Mouse (Mus musculus) heart, embryonic 12.5 days (tissue): Measurements from ENCODE around the gene Stt3b. TPM values are rescaled to one million over a fixed set of nuclear protein-coding genes. Genes with fewer than 3 reads are reported as not detected.
"Not testable (repeated sequence)": the region's sequence is repeated elsewhere in the genome, so short reads cannot be mapped to it uniquely, and the experiment has no call there.

Experiments used
- ATAC-seq: fragments of 200-750 bp; cut with Nextera tagmentation; 2 replicates; pipeline ENCODE4 v1.8.0; 2017; ENCODE audit warnings: moderate TSS enrichment, moderate library complexity; ENCODE audit not compliant: insufficient number of reproducible peaks, low FRiP score
- H3K27ac ChIP-seq: fragments of 300-500 bp; sonication (generic); 2 replicates; pipeline ENCODE4 v1.5.1; 2016; ENCODE audit warnings: mild to moderate bottlenecking, moderate library complexity; ENCODE audit not compliant: poor library complexity, severe bottlenecking
- H3K27me3 ChIP-seq: fragments of 300-500 bp; sonication (generic); replicated peaks from 2 replicates; pipeline ENCODE4 v1.6.1; 2016; ENCODE audit warnings: mild to moderate bottlenecking, moderate library complexity
- H3K36me3 ChIP-seq: fragments of 300-500 bp; sonication (generic); 2 replicates; pipeline ENCODE4 v1.6.1; 2016; ENCODE audit warnings: mild to moderate bottlenecking, moderate library complexity
- H3K4me1 ChIP-seq: fragments of 300-500 bp; sonication (generic); replicated peaks from 2 replicates; pipeline ENCODE4 v1.6.1; 2016; ENCODE audit warnings: mild to moderate bottlenecking
- H3K4me2 ChIP-seq: fragments of 300-500 bp; sonication (generic); 2 replicates; pipeline ENCODE4 v1.6.1; 2016; ENCODE audit warnings: mild to moderate bottlenecking, moderate library complexity
- H3K4me3 ChIP-seq: fragments of 300-500 bp; sonication (generic); 2 replicates; pipeline ENCODE4 v1.5.1; 2016; ENCODE audit warnings: mild to moderate bottlenecking
- H3K9ac ChIP-seq: fragments of 300-500 bp; sonication (generic); 2 replicates; pipeline ENCODE4 v1.6.1; 2016; ENCODE audit warnings: mild to moderate bottlenecking, moderate library complexity
- H3K9me3 ChIP-seq: fragments of 300-500 bp; sonication (generic); replicated peaks from 2 replicates; pipeline ENCODE4 v1.6.1; 2016; ENCODE audit warnings: mild to moderate bottlenecking, moderate library complexity
- WGBS: fragments of 180-500 bp; shearing (Covaris S2); methylation state at CpG from one replicate; pipeline ENCODE4 v1.1.7; 2016; 5-methylcytosine and 5-hydroxymethylcytosine counted together
- polyA plus RNA-seq: library from polyadenylated mRNA; unstranded; fragments of >200 nt; fragmentation: Nextera tagmentation; extraction: Ambion mirVana; gene quantifications from 2 replicates; pipeline ENCODE4 v1.2.1, GENCODE M21; 2016

Stt3b gene
- polyA plus RNA-seq, 1 experiment from 2014 or later = 121 TPM

GRCm38 (mm10) chr9:115301002-115301579 lies 9.1 kb downstream of the Stt3b start:
- peak; percentile 33; the same call in 1 of the 2 replicates for ATAC-seq
- Histone ChIP-seq H3K9ac (no peak overlapping the region), H3K4me1 (peaks cover 59% of the 10 kb centered on the region), H3K36me3 (no peaks in the 10 kb centered on the region), H3K9me3 (no peaks in the 10 kb centered on the region), H3K27me3 (no peaks in the 10 kb centered on the region), H3K27ac (0 out of 2 replicates have a peak overlapping the region, but pooled peaks have one; percentile 1), H3K4me3 (no peak overlapping the region), H3K4me2 (no peak overlapping the region)
- WGBS = 88% methylated on average over 6 of the region's 6 CpGs

- no peak for ATAC-seq
- Histone ChIP-seq H3K9me3 (no peaks in the 10 kb centered on the region), H3K36me3 (no peaks in the 10 kb centered on the region), H3K4me3 (no peak overlapping the region), H3K9ac (no peak overlapping the region), H3K4me2 (no peak overlapping the region), H3K27ac (no peak overlapping the region), H3K27me3 (no peaks in the 10 kb centered on the region), H3K4me1 (peaks cover 54% of the 10 kb centered on the region)
- 73% methylated on average over 7 of the region's 7 CpGs for WGBS
These were observed 13.5 kb downstream of the Stt3b start for GRCm38 (mm10) chr9:115296738-115297137.

DNA sequence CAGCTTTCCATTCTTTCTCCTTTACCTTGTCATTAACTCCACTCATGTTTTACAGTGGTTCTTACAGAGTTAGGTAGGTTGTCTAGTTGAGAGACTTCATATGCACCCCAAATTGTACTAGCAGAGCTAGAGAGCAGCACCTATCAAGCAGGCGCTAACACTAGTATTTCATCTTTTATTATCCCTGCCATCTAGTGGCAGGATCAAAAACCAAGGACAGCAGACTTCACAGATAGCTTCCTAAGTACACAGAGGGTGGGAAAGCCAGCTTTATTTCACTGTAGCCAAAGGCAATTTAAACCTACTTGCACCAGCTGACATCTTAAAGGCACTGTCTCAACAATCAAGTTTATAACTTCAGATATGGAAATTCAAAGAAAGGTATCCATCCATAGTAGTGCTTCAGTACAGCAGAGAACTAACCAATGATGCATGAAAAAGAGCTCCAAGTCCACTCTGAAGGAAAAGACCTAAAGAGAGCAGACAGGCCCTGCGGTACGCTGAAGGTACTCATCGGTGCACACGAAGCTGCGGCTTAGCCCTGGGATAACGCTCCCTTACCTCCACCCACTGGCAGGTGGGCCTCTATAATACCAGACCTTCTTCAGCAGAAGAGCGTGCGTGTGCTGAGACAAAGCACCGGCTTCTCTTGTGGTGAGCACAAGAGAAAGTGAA lies 16.2 kb downstream of the Stt3b start:
- Histone ChIP-seq H3K4me2 (no peak overlapping the region), H3K4me1 (peaks cover 59% of the 10 kb centered on the region), H3K36me3 (no peaks in the 10 kb centered on the region), H3K27ac (no peak overlapping the region), H3K9me3 (no peaks in the 10 kb centered on the region), H3K27me3 (no peaks in the 10 kb centered on the region), H3K9ac (no peak overlapping the region), H3K4me3 (no peak overlapping the region)
- 80% methylated on average over 10 of the region's 10 CpGs for WGBS
- no peak for ATAC-seq

GRCm38 (mm10) chr9:115287774-115288434 lies 22.3 kb downstream of the Stt3b start:
- ATAC-seq = no peak
- no peaks in the 10 kb centered on the region for H3K9me3 ChIP-seq
- H3K4me3 ChIP-seq = no peak overlapping the region
- H3K36me3 ChIP-seq = no peaks in the 10 kb centered on the region
- 88% methylated on average over 6 of the region's 6 CpGs for WGBS
- no peak overlapping the region for H3K9ac ChIP-seq
- peaks cover 59% of the 10 kb centered on the region for H3K4me1 ChIP-seq
- no peak overlapping the region for H3K27ac ChIP-seq
- no peak overlapping the region for H3K4me2 ChIP-seq
- H3K27me3 ChIP-seq = no peaks in the 10 kb centered on the region

- no peak for ATAC-seq
- Histone ChIP-seq H3K36me3 (peaks cover 9% of the 10 kb centered on the region), H3K9me3 (no peaks in the 10 kb centered on the region), H3K27me3 (no peaks in the 10 kb centered on the region), H3K4me3 (no peak overlapping the region), H3K9ac (no peak overlapping the region), H3K4me1 (peaks cover 31% of the 10 kb centered on the region), H3K27ac (no peak overlapping the region), H3K4me2 (no peak overlapping the region)
- 85% methylated on average over 4 of the region's 4 CpGs for WGBS
These were observed 25.8 kb downstream of the Stt3b start for GRCm38 (mm10) chr9:115284385-115284784.

DNA sequence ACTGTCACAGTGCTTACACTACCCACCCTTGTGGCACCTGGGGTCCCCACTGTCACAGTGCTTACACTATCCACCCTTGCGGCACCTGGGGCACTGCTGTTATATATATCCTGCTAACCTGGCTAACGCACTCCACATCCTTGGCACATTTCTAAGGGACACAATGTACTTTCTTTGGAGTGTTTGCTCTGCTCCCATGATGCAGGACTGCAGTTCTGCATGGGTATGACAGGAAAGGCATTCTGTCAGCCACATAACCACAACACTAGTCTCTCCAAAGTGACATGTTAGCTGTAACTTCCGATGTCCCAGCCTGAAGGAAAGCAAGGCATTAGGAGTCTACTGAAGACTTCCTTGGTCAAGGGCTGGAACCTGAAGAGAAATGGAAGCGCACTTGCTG lies 26.8 kb downstream of the Stt3b start:
- Histone ChIP-seq H3K36me3 (peaks cover 18% of the 10 kb centered on the region), H3K9ac (no peak overlapping the region), H3K9me3 (no peaks in the 10 kb centered on the region), H3K27ac (no peak overlapping the region), H3K27me3 (no peaks in the 10 kb centered on the region), H3K4me2 (no peak overlapping the region), H3K4me1 (peaks cover 26% of the 10 kb centered on the region), H3K4me3 (no peak overlapping the region)
- whole genome bisulfite sequencing = 89% methylated on average over 4 of the region's 4 CpGs
- no peak for ATAC-seq

- WGBS = 92% methylated on average over 1 of the region's 1 CpGs
- Histone ChIP-seq H3K4me2 (no peak overlapping the region), H3K27ac (no peak overlapping the region), H3K4me3 (no peak overlapping the region), H3K9me3 (no peaks in the 10 kb centered on the region), H3K9ac (no peak overlapping the region), H3K36me3 (peaks cover 48% of the 10 kb centered on the region), H3K4me1 (peaks cover 5% of the 10 kb centered on the region; the same call in 1 of the 2 replicates), H3K27me3 (no peaks in the 10 kb centered on the region)
- ATAC-seq = no peak
These were observed 31.6 kb downstream of the Stt3b start for GRCm38 (mm10) chr9:115278641-115279040.

DNA sequence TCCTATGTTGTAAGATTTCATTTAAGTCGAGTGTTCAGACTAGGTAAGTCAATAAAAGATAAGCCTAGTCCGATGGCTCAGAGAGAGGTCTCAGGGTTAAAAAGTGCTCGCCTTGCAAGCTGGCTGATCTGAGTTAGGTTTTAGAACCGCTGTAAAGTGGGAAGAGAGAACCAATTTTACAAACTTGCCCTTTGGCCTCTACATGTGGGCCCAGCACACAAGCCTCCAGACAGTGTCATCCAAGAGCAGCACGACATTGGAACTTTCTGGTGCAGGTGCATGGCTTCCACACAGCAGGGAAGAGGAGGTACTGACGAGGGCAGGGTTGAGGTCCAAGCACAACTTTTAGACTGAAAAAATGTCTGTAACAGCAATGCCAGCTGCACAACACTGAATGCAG lies 35.4 kb downstream of the Stt3b start:
- Histone ChIP-seq H3K27ac (no peak overlapping the region), H3K9me3 (no peaks in the 10 kb centered on the region), H3K36me3 (peaks cover 57% of the 10 kb centered on the region), H3K4me1 (no peaks in the 10 kb centered on the region), H3K9ac (no peak overlapping the region), H3K4me2 (no peak overlapping the region), H3K4me3 (no peak overlapping the region), H3K27me3 (no peaks in the 10 kb centered on the region)
- ATAC-seq = no peak
- 88% methylated on average over 6 of the region's 6 CpGs for WGBS

- H3K4me3 ChIP-seq = no peak overlapping the region
- no peaks in the 10 kb centered on the region for H3K4me1 ChIP-seq
- no peak for ATAC-seq
- no peaks in the 10 kb centered on the region for H3K9me3 ChIP-seq
- WGBS = 95% methylated on average over 7 of the region's 7 CpGs
- no peak overlapping the region for H3K27ac ChIP-seq
- H3K9ac ChIP-seq = no peak overlapping the region
- H3K36me3 ChIP-seq = peaks cover 42% of the 10 kb centered on the region
- H3K4me2 ChIP-seq = no peak overlapping the region
- no peaks in the 10 kb centered on the region for H3K27me3 ChIP-seq
These were observed 37.0 kb downstream of the Stt3b start for GRCm38 (mm10) chr9:115273095-115273649.

- H3K4me1 ChIP-seq, H3K27ac ChIP-seq, H3K4me2 ChIP-seq, H3K27me3 ChIP-seq, H3K9ac ChIP-seq, H3K9me3 ChIP-seq, H3K4me3 ChIP-seq, ATAC-seq: not testable (repeated sequence)
- peaks cover 36% of the 10 kb centered on the region for H3K36me3 ChIP-seq
- 90% methylated on average over 5 of the region's 5 CpGs for WGBS
These were observed 37.8 kb downstream of the Stt3b start for GRCm38 (mm10) chr9:115272451-115272850.

DNA sequence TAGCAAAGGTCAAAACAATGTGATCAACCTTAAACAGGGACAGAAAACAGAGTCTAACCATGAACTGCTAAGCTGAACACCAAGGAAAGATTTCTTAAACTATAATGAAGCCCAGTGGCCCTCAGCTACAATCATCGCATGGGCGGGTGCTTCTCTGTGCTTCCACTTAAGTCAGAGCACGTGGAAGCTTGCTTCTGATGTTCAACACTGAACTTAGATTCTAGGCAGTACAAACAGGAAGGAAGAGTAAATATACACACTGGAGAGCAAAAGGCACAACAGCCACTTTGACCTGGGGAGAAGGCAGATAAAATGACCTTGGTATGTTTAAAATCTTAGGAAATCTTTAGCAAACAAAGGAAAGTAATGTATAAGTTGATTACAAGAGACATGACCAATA lies 38.7 kb downstream of the Stt3b start:
- Histone ChIP-seq H3K4me2 (no peak overlapping the region), H3K4me1 (no peaks in the 10 kb centered on the region), H3K4me3 (no peak overlapping the region), H3K9ac (no peak overlapping the region), H3K9me3 (no peaks in the 10 kb centered on the region), H3K36me3 (peaks cover 38% of the 10 kb centered on the region), H3K27ac (no peak overlapping the region), H3K27me3 (no peaks in the 10 kb centered on the region)
- WGBS = 79% methylated on average over 3 of the region's 3 CpGs
- no peak for ATAC-seq
